Mouse (Mus musculus): ENCODE results near the gene Slc25a25. TPM values are rescaled to one million over a fixed set of nuclear protein-coding genes. Genes with fewer than 3 reads are reported as not detected.

Slc25a25 gene
- total RNA-seq, 2 experiments from 2014 or later: 65.2 to 79.1 TPM

GRCm38 (mm10) chr2:32455101-32455500 lies 3.9 kb upstream of the Slc25a25 start:
- TF ChIP-seq CTCF (IDR thresholded peaks at IDR 0.05): no peak
- no peak overlapping the region for H3K4me3 ChIP-seq
- intact Hi-C loops (cut with DNase I): no loop called here
- no peak overlapping the region for H3K27ac ChIP-seq
- DNase-seq (ENCODE audit: extremely low spot score in 1 of 2, low spot score in 2 of 2): no peak

- TF ChIP-seq CTCF (IDR thresholded peaks at IDR 0.05): no peak
- H3K4me3 ChIP-seq: no peak overlapping the region
- intact Hi-C loops (cut with DNase I): no loop called here
Measured at GRCm38 (mm10) chr2:32454633-32455032, 3.4 kb upstream of the Slc25a25 start.

GRCm38 (mm10) chr2:32453641-32454303 lies 2.5 kb upstream of the Slc25a25 start:
- Histone ChIP-seq H3K4me3 (no peak overlapping the region), H3K27ac (no peak overlapping the region)
- TF ChIP-seq CTCF (IDR thresholded peaks at IDR 0.05): no peak
- no peak for DNase-seq (ENCODE audit: extremely low spot score in 1 of 2, low spot score in 2 of 2)
- intact Hi-C loops (cut with DNase I): no loop called here

More at GRCm38 (mm10) chr2:32454633-32455032, 3.4 kb upstream of the Slc25a25 start:
- no peak overlapping the region for H3K27ac ChIP-seq
- DNase-seq (ENCODE audit: extremely low spot score in 1 of 2, low spot score in 2 of 2): no peak

GRCm38 (mm10) chr2:32452441-32452971 lies 1.3 kb upstream of the Slc25a25 start:
- DNase-seq (ENCODE audit: extremely low spot score in 1 of 2, low spot score in 2 of 2): peak in 1 of 2 experiments; percentile 39
- intact Hi-C loops (cut with DNase I): no loop called here
- H3K27ac ChIP-seq: peak overlapping the region; percentile 76
- peak overlapping the region; percentile 41 for H3K4me3 ChIP-seq
- TF ChIP-seq CTCF (IDR thresholded peaks at IDR 0.05): no peak; the same call in 1 of the 2 replicates

- TF ChIP-seq CTCF (IDR thresholded peaks at IDR 0.05): no peak
- Histone ChIP-seq H3K4me3 (peak overlapping the region; percentile 86), H3K27ac (peak overlapping the region; percentile 87)
- intact Hi-C loops (cut with DNase I): loop anchor here (2.0 kb wide), 1 partner anchor 21 kb away; no protein-coding TSS in a partner anchor
- peak; percentile 99 for DNase-seq (ENCODE audit: extremely low spot score in 1 of 2, low spot score in 2 of 2)
Measured at GRCm38 (mm10) chr2:32451870-32452372, 676 bp upstream of the Slc25a25 start.

GRCm38 (mm10) chr2:32449761-32450754 lies 1.2 kb downstream of the Slc25a25 start, which contains the start of gene Naif1:
Gene Naif1 (plus strand): TSS chr2:32450457.
- intact Hi-C loops (cut with DNase I): loop anchor here (2.0 kb wide), 1 partner anchor 19 kb away; no protein-coding TSS in a partner anchor
- peak within 1 kb of the TSS; percentile 87 for H3K27ac ChIP-seq

GRCm38 (mm10) chr2:32448480-32448879 lies 2.8 kb downstream of the Slc25a25 start:
- H3K27ac ChIP-seq: peak overlapping the region; percentile 85
- H3K4me3 ChIP-seq: no peak overlapping the region
- DNase-seq (ENCODE audit: extremely low spot score in 1 of 2, low spot score in 2 of 2): no peak
- TF ChIP-seq CTCF (IDR thresholded peaks at IDR 0.05): no peak
- intact Hi-C loops (cut with DNase I): no loop called here

More at GRCm38 (mm10) chr2:32449761-32450754, 1.2 kb downstream of the Slc25a25 start, which contains the start of gene Naif1:
- no peak for TF ChIP-seq CTCF (IDR thresholded peaks at IDR 0.05)
- DNase-seq (ENCODE audit: extremely low spot score in 1 of 2, low spot score in 2 of 2): peak; percentile 43 to 45
- H3K4me3 ChIP-seq: peak within 1 kb of the TSS; percentile 86

GRCm38 (mm10) chr2:32447264-32447936 lies 3.8 kb downstream of the Slc25a25 start:
- intact Hi-C loops (cut with DNase I): no loop called here
- no peak for TF ChIP-seq CTCF (IDR thresholded peaks at IDR 0.05)
- DNase-seq (ENCODE audit: extremely low spot score in 1 of 2, low spot score in 2 of 2): peak; percentile 29 to 31

GRCm38 (mm10) chr2:32445535-32445934 lies 5.7 kb downstream of the Slc25a25 start:
- intact Hi-C loops (cut with DNase I): no loop called here
- no peak overlapping the region for H3K4me3 ChIP-seq
- H3K27ac ChIP-seq: no peak overlapping the region
- DNase-seq (ENCODE audit: extremely low spot score in 1 of 2, low spot score in 2 of 2): no peak
- no peak for TF ChIP-seq CTCF (IDR thresholded peaks at IDR 0.05)

More at GRCm38 (mm10) chr2:32447264-32447936, 3.8 kb downstream of the Slc25a25 start:
- Histone ChIP-seq H3K27ac (peak overlapping the region; percentile 85), H3K4me3 (no peak overlapping the region; the same call in 1 of the 2 replicates)

GRCm38 (mm10) chr2:32441550-32441949 lies 9.7 kb downstream of the Slc25a25 start:
- H3K27ac ChIP-seq: no peak overlapping the region
- TF ChIP-seq CTCF (IDR thresholded peaks at IDR 0.05): no peak
- no peak overlapping the region for H3K4me3 ChIP-seq
- intact Hi-C loops (cut with DNase I): no loop called here
- no peak for DNase-seq (ENCODE audit: extremely low spot score in 1 of 2, low spot score in 2 of 2)

GRCm38 (mm10) chr2:32440632-32441031 lies 10.6 kb downstream of the Slc25a25 start:
- Histone ChIP-seq H3K27ac (no peak overlapping the region), H3K4me3 (no peak overlapping the region)
- no peak for DNase-seq (ENCODE audit: extremely low spot score in 1 of 2, low spot score in 2 of 2)
- intact Hi-C loops (cut with DNase I): no loop called here
- no peak for TF ChIP-seq CTCF (IDR thresholded peaks at IDR 0.05)

Measured in left cerebral cortex, adult 2 months (tissue).